Mouse (Mus musculus): Measurements from ENCODE around the gene Ttc25. TPM values are rescaled to one million over a fixed set of nuclear protein-coding genes. Genes with fewer than 3 reads are reported as not detected.
"Not testable (repeated sequence)": the region's sequence is repeated elsewhere in the genome, so short reads cannot be mapped to it uniquely, and the experiment has no call there.

Ttc25 gene
- total RNA-seq, 2 experiments from 2014 or later, result 0.20 to 0.31 TPM

- DNase-seq (ENCODE audit: low spot score), result peak; percentile 97
- intact Hi-C loops (cut with DNase I), result no loop called here
These were observed 17.7 kb upstream of the Ttc25 start, which contains the start of gene Acly for GRCm38 (mm10) chr11:100527458-100528374. Gene Acly, minus strand, starts transcription at chr11:100528000.

DNA sequence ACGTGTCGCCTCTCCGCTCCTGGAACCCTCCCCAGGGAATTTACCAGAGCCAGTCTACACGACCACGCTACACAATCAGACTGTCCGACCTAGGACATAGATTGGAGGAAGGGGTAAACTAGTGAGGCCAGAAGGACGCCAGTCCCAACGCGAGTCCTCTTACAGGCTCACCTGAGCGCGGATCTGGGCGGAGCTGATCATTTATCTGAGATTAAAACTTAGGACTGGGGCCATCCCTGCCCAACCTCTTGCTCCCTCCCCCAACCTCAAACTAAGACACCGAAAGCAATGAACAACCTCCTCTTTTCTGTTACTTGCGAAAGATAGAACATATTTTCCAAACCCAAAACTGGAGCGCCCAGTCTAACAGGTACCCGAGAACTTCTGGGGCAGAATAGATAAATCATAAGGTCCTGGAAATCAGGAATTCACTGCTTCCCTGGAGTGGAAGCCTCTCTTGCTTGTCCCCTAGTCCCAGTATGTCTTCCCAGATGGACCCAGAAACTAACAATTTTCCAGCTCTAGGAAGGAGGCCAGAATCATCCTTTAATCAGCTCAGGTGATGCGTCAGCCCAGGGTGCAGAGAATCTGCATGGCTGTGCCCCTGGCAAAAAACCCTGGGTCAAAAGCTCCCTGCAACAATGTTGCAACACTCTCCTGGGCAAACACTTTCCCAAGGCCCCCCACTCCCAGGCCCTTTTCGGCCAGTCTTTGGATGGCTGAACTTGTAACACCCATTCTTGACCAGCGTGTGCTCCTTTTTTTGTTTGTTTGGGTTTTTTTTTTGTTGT is 16.8 kb upstream of the Ttc25 start:
- no peak for DNase-seq (ENCODE audit: low spot score)
- intact Hi-C loops (cut with DNase I), result no loop called here

DNA sequence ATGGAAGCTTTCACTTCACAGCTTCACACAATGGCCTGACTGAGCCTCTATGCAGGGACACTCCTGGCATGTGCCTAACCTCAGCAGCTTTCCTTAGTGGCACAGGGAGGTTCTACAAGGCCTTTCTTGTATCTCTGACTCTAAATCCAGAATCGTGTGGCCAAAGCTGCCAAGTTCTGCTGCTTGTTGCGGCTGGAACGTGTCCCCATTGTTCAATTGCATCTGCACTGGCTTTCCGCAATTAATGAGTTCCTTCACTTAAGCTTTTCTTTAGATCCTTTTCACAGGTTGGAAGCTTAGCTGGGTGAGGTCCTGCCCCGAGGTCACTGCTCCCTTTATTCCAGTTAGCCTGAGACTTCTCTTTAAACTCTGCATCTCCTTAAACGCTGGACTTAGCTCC is 11.5 kb upstream of the Ttc25 start:
- no peak for DNase-seq (ENCODE audit: low spot score)
- intact Hi-C loops (cut with DNase I), result no loop called here

- intact Hi-C loops (cut with DNase I), result not testable (repeated sequence)
These were observed 11.0 kb upstream of the Ttc25 start for GRCm38 (mm10) chr11:100534411-100534810.

GRCm38 (mm10) chr11:100534821-100535220 is 10.6 kb upstream of the Ttc25 start:
- DNase-seq (ENCODE audit: low spot score); intact Hi-C loops (cut with DNase I): not testable (repeated sequence)

More at GRCm38 (mm10) chr11:100534411-100534810, 11.0 kb upstream of the Ttc25 start:
- DNase-seq (ENCODE audit: low spot score), result not testable (repeated sequence)

DNA sequence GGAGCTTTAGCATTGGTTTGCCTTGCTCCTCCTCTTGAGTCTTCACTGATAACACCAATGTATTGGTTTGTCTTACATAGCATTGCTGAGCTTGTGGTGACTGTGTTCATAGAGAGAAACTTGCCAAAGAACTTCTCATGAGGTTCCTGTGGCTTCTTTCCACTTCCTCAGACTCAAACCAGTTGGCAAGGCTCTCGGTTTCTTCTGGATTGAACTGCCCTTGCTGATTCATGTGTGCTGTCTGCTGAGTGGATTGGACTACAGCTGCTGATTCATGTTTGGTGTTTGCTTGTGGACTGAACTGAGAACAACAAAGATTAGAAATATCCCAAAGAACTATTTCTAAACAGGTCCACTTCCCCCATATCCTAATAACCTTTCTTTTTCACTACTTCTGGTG is 9.4 kb upstream of the Ttc25 start:
- no peak for DNase-seq (ENCODE audit: low spot score)
- intact Hi-C loops (cut with DNase I), result no loop called here

DNA sequence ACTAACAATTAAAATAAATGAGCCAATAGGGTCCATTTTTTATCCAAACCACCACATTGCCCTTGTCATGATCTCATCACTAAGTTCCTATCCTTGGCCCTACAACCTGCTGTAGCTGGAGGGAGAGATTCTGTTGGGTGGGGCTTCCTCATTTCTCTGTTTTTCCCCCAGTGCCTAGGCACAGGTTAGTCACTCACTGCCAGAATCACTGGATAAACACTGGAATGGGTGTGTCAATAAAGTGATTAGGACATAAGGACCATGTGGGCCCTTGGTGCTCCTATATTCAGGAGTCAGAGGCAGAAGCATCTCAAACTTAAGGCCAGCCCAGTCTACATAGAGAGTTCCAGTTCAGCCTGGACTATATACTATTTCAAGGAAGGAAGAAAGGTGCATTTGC is 8.9 kb upstream of the Ttc25 start:
- no peak for DNase-seq (ENCODE audit: low spot score)
- intact Hi-C loops (cut with DNase I), result no loop called here

DNA sequence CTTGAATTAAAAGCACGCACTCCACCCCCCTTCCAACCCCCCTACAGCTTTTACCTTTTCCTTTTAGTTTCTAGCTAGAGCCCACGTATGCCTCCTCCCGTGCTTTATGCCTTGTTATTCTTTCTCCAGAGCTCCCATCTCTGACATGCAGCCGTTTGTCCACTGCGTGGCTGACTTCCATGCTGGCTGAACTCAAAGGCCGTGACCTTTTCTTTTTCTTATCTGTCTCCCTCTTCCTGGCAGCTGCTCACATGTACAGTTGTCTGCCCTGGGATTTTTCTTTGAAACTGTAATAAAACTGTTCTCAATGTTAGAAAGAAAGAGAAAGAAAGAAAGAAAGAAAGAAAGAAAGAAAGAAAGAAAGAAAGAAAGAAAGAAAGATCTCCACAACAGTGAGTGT is 4.4 kb upstream of the Ttc25 start:
- intact Hi-C loops (cut with DNase I), result no loop called here
- no peak for DNase-seq (ENCODE audit: low spot score)

DNA sequence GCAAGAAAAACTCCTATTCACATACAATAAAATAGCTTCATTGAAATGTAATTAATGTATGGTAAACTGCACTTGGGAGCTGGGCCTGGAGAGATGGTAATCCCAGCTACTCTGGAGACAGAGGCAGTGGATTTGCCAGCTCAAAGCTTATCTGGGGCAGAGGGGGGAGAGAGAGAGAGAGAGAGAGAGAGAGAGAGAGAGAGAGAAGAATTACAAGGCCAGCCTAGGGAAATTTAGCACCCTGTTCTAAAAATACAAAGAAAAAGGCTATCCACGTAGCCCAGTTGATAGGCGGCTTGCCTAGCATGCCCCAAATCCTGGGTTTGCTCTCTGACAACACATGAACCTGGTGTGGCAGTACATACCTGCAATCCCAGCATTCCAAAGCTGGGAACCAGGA is 3.8 kb upstream of the Ttc25 start:
- intact Hi-C loops (cut with DNase I), result no loop called here
- DNase-seq (ENCODE audit: low spot score), result no peak

DNA sequence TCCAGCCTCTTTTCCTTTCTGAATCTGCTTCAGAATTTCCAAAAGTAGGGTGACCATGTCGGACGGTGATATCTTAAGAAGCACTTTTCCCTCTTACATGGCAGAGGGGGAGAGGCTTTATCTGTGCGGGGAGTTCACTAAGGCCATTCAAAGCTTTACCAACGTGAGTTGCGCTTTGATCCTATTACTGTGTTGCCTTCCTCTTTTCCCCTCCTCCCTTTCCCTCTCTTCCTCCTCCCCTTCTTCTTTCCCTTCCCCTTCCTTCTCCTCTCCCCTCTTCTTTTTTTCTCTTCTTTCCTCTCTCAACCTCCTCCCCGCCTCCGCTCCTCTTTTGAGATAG is 309 bp downstream of the Ttc25 start:
- DNase-seq (ENCODE audit: low spot score), result no peak
- intact Hi-C loops (cut with DNase I), result loop anchor here (5.0 kb wide), 1 partner anchor 188 kb away; the partner anchor contains the start of gene Hap1

GRCm38 (mm10) chr11:100546955-100547354 is 1.5 kb downstream of the Ttc25 start:
- intact Hi-C loops (cut with DNase I), result loop anchor here (5.0 kb wide), 1 partner anchor 190 kb away; the partner anchor contains the start of gene Hap1
- DNase-seq (ENCODE audit: low spot score), result no peak

DNA sequence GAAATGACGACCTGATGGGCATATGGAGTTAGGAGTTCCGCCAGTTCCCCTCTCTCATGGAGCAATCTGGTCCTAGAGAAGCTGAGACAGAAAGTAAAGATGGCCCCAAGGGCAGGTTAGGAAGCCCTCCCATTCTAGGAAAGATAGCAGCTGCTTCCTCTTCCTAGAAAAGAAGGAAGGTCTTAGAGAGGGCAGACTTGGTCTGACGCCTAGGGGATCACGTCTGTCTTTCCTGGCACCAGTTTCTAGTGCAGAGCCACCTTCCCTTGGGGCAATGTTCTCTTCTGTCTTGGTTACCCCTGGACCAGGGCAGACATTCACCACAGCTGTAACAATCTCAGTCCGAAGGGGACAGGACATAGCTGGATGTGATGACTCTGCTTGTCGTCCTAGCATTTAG is 2.7 kb downstream of the Ttc25 start:
- intact Hi-C loops (cut with DNase I), result loop anchor here (5.0 kb wide), 1 partner anchor 191 kb away; the partner anchor contains the start of gene Hap1

GRCm38 (mm10) chr11:100549466-100549865 is 4.1 kb downstream of the Ttc25 start:
- intact Hi-C loops (cut with DNase I), result loop anchor here (5.0 kb wide), 1 partner anchor 192 kb away; the partner anchor contains the start of gene Hap1
- DNase-seq (ENCODE audit: low spot score), result no peak

More for the DNA sequence above, 2.7 kb downstream of the Ttc25 start:
- no peak for DNase-seq (ENCODE audit: low spot score)

- no peak for DNase-seq (ENCODE audit: low spot score)
- intact Hi-C loops (cut with DNase I), result no loop called here
These were observed 4.7 kb downstream of the Ttc25 start for GRCm38 (mm10) chr11:100550101-100550500.

DNA sequence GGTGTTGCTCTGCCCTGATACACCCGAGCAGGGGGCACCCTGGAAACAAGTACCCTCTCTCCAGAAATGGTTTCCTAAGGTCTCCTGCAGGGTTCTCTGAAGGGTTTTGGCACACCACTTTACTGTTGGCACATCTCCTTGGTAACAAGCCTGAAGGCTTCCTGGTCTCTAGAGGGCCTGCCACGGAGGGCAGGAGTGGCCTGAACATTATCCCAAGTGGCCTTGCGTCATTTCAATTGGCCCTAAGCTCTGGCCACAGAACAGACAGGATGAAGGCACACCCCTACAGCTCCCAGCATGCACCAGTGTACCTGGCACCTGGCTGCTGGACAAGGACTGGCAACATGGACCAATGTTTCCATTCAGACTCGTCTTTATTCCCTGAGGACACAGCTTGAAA is 7.4 kb downstream of the Ttc25 start:
- no peak for DNase-seq (ENCODE audit: low spot score)
- intact Hi-C loops (cut with DNase I), result no loop called here

GRCm38 (mm10) chr11:100555583-100555982 is 10.2 kb downstream of the Ttc25 start:
- intact Hi-C loops (cut with DNase I), result loop anchor here (1.0 to 2.0 kb wide), 3 partner anchors 43 to 129 kb away; no protein-coding TSS in a partner anchor
- DNase-seq (ENCODE audit: low spot score), result no peak

DNA sequence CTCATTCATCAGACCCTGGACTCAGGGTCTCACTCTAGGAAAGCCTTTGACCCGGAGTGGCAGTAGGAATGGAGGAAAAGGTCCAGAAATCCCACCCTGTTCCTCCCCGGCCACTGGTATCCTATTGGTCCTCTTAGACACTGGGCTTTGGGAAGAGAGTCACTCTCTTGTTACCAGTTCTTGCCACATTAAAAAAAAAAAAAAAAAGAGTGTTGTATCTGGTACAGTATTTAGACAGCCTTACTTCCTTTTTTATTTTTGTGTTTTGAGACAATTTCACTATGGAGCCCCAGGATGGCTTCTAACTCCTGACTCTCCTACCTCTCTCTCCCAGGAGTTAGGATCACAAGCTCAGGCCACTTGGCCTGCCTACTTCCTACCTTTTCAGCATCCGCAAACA is 12.2 kb downstream of the Ttc25 start:
- intact Hi-C loops (cut with DNase I), result no loop called here

DNA sequence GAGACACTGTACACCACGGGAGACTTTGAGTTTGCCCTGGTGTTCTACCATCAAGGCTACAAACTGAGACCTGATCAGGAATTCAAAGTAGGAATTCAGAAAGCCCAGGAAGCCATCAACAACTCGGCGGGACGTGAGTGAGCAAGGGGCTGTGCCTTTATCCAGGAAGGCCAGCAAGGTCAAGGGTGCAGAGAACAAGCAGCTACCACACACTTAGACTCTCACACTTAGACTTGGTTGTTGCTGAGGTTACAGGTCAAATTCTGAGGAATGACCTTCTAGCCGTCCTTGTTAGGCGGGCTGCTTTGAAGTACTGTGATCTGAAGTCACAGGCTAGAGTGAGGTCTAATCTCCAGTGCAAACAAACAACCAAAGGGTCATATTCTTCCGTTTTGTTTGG is 14.1 kb downstream of the Ttc25 start:
- no peak for DNase-seq (ENCODE audit: low spot score)
- intact Hi-C loops (cut with DNase I), result no loop called here

More for the DNA sequence above, 12.2 kb downstream of the Ttc25 start:
- no peak for DNase-seq (ENCODE audit: low spot score)

DNA sequence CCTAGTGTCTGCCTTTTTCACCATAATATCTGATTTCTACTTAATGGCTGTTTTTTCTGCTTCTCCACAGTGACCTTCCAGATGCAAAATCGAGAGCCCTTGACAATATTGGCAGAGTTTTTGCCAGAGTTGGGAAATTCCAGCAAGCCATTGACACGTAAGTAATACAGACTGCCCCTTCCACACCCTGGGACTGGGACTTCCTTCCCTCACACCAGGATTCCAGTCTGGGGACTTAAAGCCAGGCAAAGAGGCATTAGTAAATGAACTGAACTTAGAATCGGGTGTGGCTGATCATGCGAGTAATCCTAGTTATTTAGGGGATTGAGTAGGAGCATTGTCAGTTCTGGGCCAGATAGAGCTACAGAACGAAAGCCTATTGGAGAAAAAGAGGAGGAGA is 16.3 kb downstream of the Ttc25 start:
- intact Hi-C loops (cut with DNase I), result no loop called here
- no peak for DNase-seq (ENCODE audit: low spot score)

DNA sequence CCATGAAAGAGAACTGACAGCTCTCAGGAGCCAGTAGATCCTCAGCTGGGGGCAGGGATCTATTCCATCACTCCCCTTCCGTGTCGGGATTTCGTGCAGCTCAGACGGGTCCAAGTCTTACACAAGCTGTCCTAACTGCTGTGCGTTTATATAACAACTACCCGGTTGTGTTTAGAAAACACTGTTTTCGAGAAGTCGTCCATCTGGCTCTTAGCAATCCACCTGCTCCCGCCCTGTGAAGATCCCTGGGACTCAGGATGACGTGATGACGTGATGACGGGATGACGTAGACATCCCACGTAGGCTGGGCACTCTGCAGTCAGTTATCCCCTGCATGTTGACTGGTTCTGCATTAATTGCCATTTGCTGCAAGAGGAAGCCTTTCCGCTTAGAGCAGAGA is 18.9 kb downstream of the Ttc25 start:
- DNase-seq (ENCODE audit: low spot score), result no peak

DNA sequence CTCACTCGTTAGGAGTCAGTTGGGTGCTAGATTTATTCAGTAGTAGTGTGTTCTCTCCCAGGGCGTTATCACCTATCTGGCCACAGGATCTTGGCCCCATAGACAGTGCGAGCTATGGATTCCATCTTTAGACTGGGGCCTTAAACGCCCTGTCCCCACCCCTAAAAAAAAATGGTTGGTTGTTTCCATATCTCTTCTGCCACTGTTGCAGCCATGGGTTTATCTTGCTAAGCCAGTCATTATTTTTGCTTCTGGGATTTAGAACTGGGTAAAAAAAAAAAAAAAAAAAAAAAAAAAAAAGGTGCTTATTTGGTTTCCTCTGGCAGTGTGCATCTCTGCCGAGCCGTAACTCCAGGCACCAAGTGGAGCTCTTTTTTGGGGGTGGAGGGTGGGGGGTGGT is 19.3 kb downstream of the Ttc25 start:
- no peak for DNase-seq (ENCODE audit: low spot score)
- intact Hi-C loops (cut with DNase I), result no loop called here

More for the DNA sequence above, 18.9 kb downstream of the Ttc25 start:
- intact Hi-C loops (cut with DNase I), result no loop called here

Data from heart, postnatal 25 days (tissue).